Mouse (Mus musculus): ENCODE measurements around the gene Nxph3.

GRCm38 (mm10) chr11:95479458-95479857, 34.9 kb downstream of the Nxph3 start:
- TF ChIP-seq CTCF (IDR thresholded peaks at IDR 0.05; ENCODE audit: borderline replicate concordance, control insufficient read depth, extremely low read depth, insufficient read depth, low read length, poor library complexity), result no peak
- TF ChIP-seq POLR2A (IDR thresholded peaks at IDR 0.05; ENCODE audit: control insufficient read depth, extremely low read depth, insufficient read depth, low read length, poor library complexity), result no peak
